Mouse (Mus musculus) thymus, postnatal 0 days (tissue): Measurements from ENCODE around the gene Zfp148. TPM values are rescaled to one million over a fixed set of nuclear protein-coding genes. Genes with fewer than 3 reads are reported as not detected.
A peak's percentile ranks its signal among the peaks of the same experiment; 100 is the strongest.

Experiments
- DNase-seq: peaks from one replicate; pipeline ENCODE4 v3.0.0-alpha.2; 2015; ENCODE audit warnings: low spot score
- polyA plus RNA-seq: library from polyadenylated mRNA; unstranded; fragments of >200 nt; fragmentation: Nextera tagmentation; extraction: Ambion mirVana; gene quantifications from 2 replicates; pipeline ENCODE4 v1.2.1, GENCODE M21; 2015

Zfp148 gene
- polyA plus RNA-seq, result 55.0 and 59.5 TPM in 2 replicates

GRCm38 (mm10) chr16:33379944-33380881, at the start of gene Zfp148:
TSS of gene Zfp148 (plus strand) at chr16:33380836.
- DNase-seq, result peak; percentile 92

- DNase-seq, result no peak
These were observed 47.6 kb upstream of the Zfp148 start for GRCm38 (mm10) chr16:33333015-33333414.

GRCm38 (mm10) chr16:33337177-33337576, 43.5 kb upstream of the Zfp148 start:
- peak; percentile 83 for DNase-seq

GRCm38 (mm10) chr16:33337681-33338080, 43.0 kb upstream of the Zfp148 start:
- DNase-seq, result no peak

- DNase-seq, result no peak
These were observed 42.1 kb upstream of the Zfp148 start for GRCm38 (mm10) chr16:33338492-33338891.

- DNase-seq, result no peak
These were observed 41.2 kb upstream of the Zfp148 start for GRCm38 (mm10) chr16:33339476-33339875.

GRCm38 (mm10) chr16:33342356-33342755, 38.3 kb upstream of the Zfp148 start:
- DNase-seq, result no peak

- no peak for DNase-seq
These were observed 37.5 kb upstream of the Zfp148 start for GRCm38 (mm10) chr16:33343106-33343505.

GRCm38 (mm10) chr16:33343601-33344000, 37.0 kb upstream of the Zfp148 start:
- DNase-seq, result peak; percentile 85

GRCm38 (mm10) chr16:33344379-33344778, 36.3 kb upstream of the Zfp148 start:
- peak; percentile 14 for DNase-seq

- peak; percentile 17 for DNase-seq
These were observed 35.8 kb upstream of the Zfp148 start for GRCm38 (mm10) chr16:33344875-33345274.

- no peak for DNase-seq
These were observed 34.3 kb upstream of the Zfp148 start for GRCm38 (mm10) chr16:33346376-33346775.

- DNase-seq, result no peak
These were observed 33.5 kb upstream of the Zfp148 start for GRCm38 (mm10) chr16:33347134-33347533.

- DNase-seq, result peak; percentile 72
These were observed 22.8 kb upstream of the Zfp148 start for GRCm38 (mm10) chr16:33357805-33358204.

GRCm38 (mm10) chr16:33365772-33366171, 14.9 kb upstream of the Zfp148 start:
- DNase-seq, result no peak

- no peak for DNase-seq
These were observed 12.0 kb upstream of the Zfp148 start for GRCm38 (mm10) chr16:33368632-33369031.

GRCm38 (mm10) chr16:33370836-33371235, 9.8 kb upstream of the Zfp148 start:
- peak; percentile 69 for DNase-seq

- DNase-seq, result no peak
These were observed 8.0 kb upstream of the Zfp148 start for GRCm38 (mm10) chr16:33372611-33373010.

GRCm38 (mm10) chr16:33373326-33373725, 7.3 kb upstream of the Zfp148 start:
- DNase-seq, result no peak

GRCm38 (mm10) chr16:33376266-33376665, 4.4 kb upstream of the Zfp148 start:
- no peak for DNase-seq

- no peak for DNase-seq
These were observed 1.3 kb upstream of the Zfp148 start for GRCm38 (mm10) chr16:33379219-33379943.
